Comparison of ENCODE assay signal across 8 mouse cellular contexts in the genomic region with DNA sequence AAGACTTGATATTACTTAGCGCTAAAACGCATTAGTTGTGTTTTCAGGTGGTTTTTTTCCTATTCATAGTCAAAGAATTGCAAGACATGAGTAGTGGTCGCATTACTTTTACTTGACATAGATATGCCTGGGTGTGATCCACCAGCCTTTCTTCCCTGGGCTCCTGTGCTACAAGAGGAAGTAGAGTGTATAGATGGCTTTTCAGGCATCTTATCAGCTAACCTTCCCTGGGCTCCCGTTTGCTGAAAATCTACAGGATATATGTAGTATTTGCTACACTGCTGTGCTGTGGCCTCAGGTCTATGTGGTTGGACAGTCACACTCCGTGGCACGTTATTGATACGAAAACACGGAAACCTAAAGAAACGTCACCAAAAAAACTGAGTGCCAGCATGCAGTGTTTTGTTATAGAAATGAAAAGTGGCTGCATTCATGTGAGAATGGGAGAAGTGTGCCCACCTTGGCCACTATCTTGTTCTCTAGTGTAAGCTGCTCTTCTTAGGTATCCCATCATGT. TPM values are rescaled to one million over a fixed set of nuclear protein-coding genes. Genes with fewer than 3 reads are reported as not detected.
DNase-seq lines count a peak whose midpoint lies in the region; ATAC-seq and TF ChIP-seq lines count a peak whose summit lies in the region.

No protein-coding gene starts in this region.

- H3K27ac ChIP-seq in heart, embryonic 12.5 days (ENCODE audit: poor library complexity, severe bottlenecking): peak overlapping the region; percentile 7; the same call in 1 of the 2 replicates
- H3K27ac ChIP-seq in liver, embryonic 16.5 days (ENCODE audit: low read length): peak overlapping the region; percentile 79

- no peak for TF ChIP-seq CTCF in E14TG2a.4 (conservative IDR thresholded peaks at IDR 0.05; ENCODE audit: low read length)

- H3K9me3 ChIP-seq in heart, embryonic 12.5 days (replicated peaks): no peaks in the 10 kb centered on the region
- no peaks in the 10 kb centered on the region for H3K9me3 ChIP-seq in E14TG2a.4 (ENCODE audit: low read length)
- no peaks in the 10 kb centered on the region for H3K9me3 ChIP-seq in liver, embryonic 16.5 days (replicated peaks; ENCODE audit: control insufficient read depth, low read length)

- no peak for ATAC-seq in heart, embryonic 12.5 days (ENCODE audit: insufficient number of reproducible peaks, low FRiP score)
- 0 out of 2 replicates have a peak, but pooled peaks have one; percentile 10 for ATAC-seq in granulocyte monocyte progenitor cell, adult 5-6 weeks (replicated peaks; ENCODE audit: poor library complexity, severe bottlenecking)
- ATAC-seq in liver, embryonic 16.5 days (ENCODE audit: low read depth): no peak

- H3K4me1 ChIP-seq in heart, embryonic 12.5 days (replicated peaks): peaks cover 13% of the 10 kb centered on the region
- peaks cover 27% of the 10 kb centered on the region for H3K4me1 ChIP-seq in E14TG2a.4 (replicated peaks; ENCODE audit: low read depth, low read length)
- peaks cover 20% of the 10 kb centered on the region for H3K4me1 ChIP-seq in liver, embryonic 16.5 days (ENCODE audit: control insufficient read depth, low read depth, low read length)

- H3K4me2 ChIP-seq in heart, embryonic 12.5 days: peak overlapping the region; percentile 52
- peak overlapping the region; percentile 93 for H3K4me2 ChIP-seq in liver, embryonic 16.5 days (ENCODE audit: low read depth, low read length)

- intact Hi-C loops in heart, postnatal 14 days (cut with DNase I): no loop called here

- 73% methylated on average over 9 of the region's 9 CpGs for WGBS in heart, embryonic 12.5 days
- WGBS in liver, embryonic 16.5 days (ENCODE audit: insufficient replicate concordance): 44% methylated on average over 9 of the region's 9 CpGs

- H3K4me3 ChIP-seq in heart, embryonic 12.5 days: peak overlapping the region; percentile 73
- H3K4me3 ChIP-seq in E14TG2a.4 (replicated peaks; ENCODE audit: low read length): peak overlapping the region; percentile 87; the same call in 1 of the 2 replicates
- H3K4me3 ChIP-seq in liver, embryonic 16.5 days (ENCODE audit: low read depth, low read length): peak overlapping the region; percentile 99

- no peak overlapping the region for H3K9ac ChIP-seq in heart, embryonic 12.5 days
- H3K9ac ChIP-seq in liver, embryonic 16.5 days (ENCODE audit: low read depth, low read length): peak overlapping the region; percentile 100

- H3K27me3 ChIP-seq in heart, embryonic 12.5 days (replicated peaks): no peaks in the 10 kb centered on the region
- H3K27me3 ChIP-seq in E14TG2a.4 (ENCODE audit: insufficient read depth, low read length): no peaks in the 10 kb centered on the region
- no peaks in the 10 kb centered on the region for H3K27me3 ChIP-seq in liver, embryonic 16.5 days (ENCODE audit: control insufficient read depth, insufficient read depth, low read depth, low read length)

- no peak for DNase-seq in heart, postnatal 14 days
- DNase-seq in left cerebral cortex, adult 18-20 months (ENCODE audit: low spot score in 2 of 2): no peak
- no peak for DNase-seq in ovary, postnatal 14 days (ENCODE audit: low spot score)
- no peak for DNase-seq in right cerebral cortex, postnatal 25 days

- H3K36me3 ChIP-seq in heart, embryonic 12.5 days: peaks cover 5% of the 10 kb centered on the region
- H3K36me3 ChIP-seq in E14TG2a.4 (ENCODE audit: insufficient read depth, low read length): peaks cover 15% of the 10 kb centered on the region
- H3K36me3 ChIP-seq in liver, embryonic 16.5 days (ENCODE audit: control insufficient read depth, insufficient read depth): no peaks in the 10 kb centered on the region

RNA-seq across cellular contexts. Expression of a gene that starts 6.6 kb away (rescaled TPM):
- 2.0 TPM in 2 replicates for polyA plus RNA-seq in heart, embryonic 12.5 days (2016; fragmentation: Nextera tagmentation; extraction: Ambion mirVana)
- 1 to 10 TPM; 1.6 to 3.0 TPM for total RNA-seq in heart, postnatal 14 days (2021)
- total RNA-seq in granulocyte monocyte progenitor cell, adult 5-6 weeks (2014; fragmentation: Nextera tagmentation): 1.7 and 8.1 TPM in 2 replicates
- total RNA-seq in granulocyte monocyte progenitor cell, adult 5-6 weeks (2017): 1.2 and 1.7 TPM in 2 replicates
- polyA plus RNA-seq in liver, embryonic 16.5 days (2015; fragmentation: Nextera tagmentation; extraction: Ambion mirVana): 0.31 and 0.48 TPM in 2 replicates
- 10 to 100 TPM; 14.3 to 14.5 TPM for total RNA-seq in left cerebral cortex, adult 18-20 months (2021)

RNA-seq across cellular contexts. Expression of a gene that starts 6.7 kb away (rescaled TPM):
- polyA plus RNA-seq in heart, embryonic 12.5 days (2016; fragmentation: Nextera tagmentation; extraction: Ambion mirVana): 33.8 and 35.9 TPM in 2 replicates
- total RNA-seq in heart, postnatal 14 days (2021): 10 to 100 TPM; 40.0 to 41.7 TPM
- total RNA-seq in granulocyte monocyte progenitor cell, adult 5-6 weeks (2014; fragmentation: Nextera tagmentation): 50.9 and 69.9 TPM in 2 replicates
- 60.5 and 63.6 TPM in 2 replicates for total RNA-seq in granulocyte monocyte progenitor cell, adult 5-6 weeks (2017)
- 23.6 and 26.5 TPM in 2 replicates for polyA plus RNA-seq in liver, embryonic 16.5 days (2015; fragmentation: Nextera tagmentation; extraction: Ambion mirVana)
- 10 to 100 TPM; 42.5 to 44.6 TPM for total RNA-seq in left cerebral cortex, adult 18-20 months (2021)
